Mouse (Mus musculus): ENCODE results near the gene Mrps11. TPM values are rescaled to one million over a fixed set of nuclear protein-coding genes. Genes with fewer than 3 reads are reported as not detected.

Mrps11 gene
- polyA plus RNA-seq, 1 experiment from 2014 or later: 40.6 TPM

GRCm38 (mm10) chr7:78767929-78768531 lies 14.9 kb upstream of the Mrps11 start:
- H3K9ac ChIP-seq (ENCODE audit: low read depth, low read length): no peak overlapping the region
- H3K4me3 ChIP-seq (ENCODE audit: low read depth, low read length): no peak overlapping the region
- H3K36me3 ChIP-seq (ENCODE audit: control insufficient read depth, insufficient read depth): peaks cover under 1% of the 10 kb centered on the region; the same call in 1 of the 2 replicates
- 0 out of 2 replicates have a peak, but pooled peaks cover 4% of the 10 kb centered on the region for H3K27me3 ChIP-seq (replicated peaks; ENCODE audit: control insufficient read depth, insufficient read depth, low read length)
- no peak overlapping the region for H3K27ac ChIP-seq (ENCODE audit: low read depth, low read length)
- WGBS: 91% methylated on average over 12 of the region's 12 CpGs
- H3K4me1 ChIP-seq (replicated peaks; ENCODE audit: control insufficient read depth, insufficient read depth, low read length): no peaks in the 10 kb centered on the region
- H3K4me2 ChIP-seq (replicated peaks; ENCODE audit: low read depth): no peak overlapping the region
- no peak for ATAC-seq
- no peaks in the 10 kb centered on the region for H3K9me3 ChIP-seq (ENCODE audit: control insufficient read depth)
- TF ChIP-seq CTCF (IDR thresholded peaks at IDR 0.05; ENCODE audit: low read depth): no peak

DNA sequence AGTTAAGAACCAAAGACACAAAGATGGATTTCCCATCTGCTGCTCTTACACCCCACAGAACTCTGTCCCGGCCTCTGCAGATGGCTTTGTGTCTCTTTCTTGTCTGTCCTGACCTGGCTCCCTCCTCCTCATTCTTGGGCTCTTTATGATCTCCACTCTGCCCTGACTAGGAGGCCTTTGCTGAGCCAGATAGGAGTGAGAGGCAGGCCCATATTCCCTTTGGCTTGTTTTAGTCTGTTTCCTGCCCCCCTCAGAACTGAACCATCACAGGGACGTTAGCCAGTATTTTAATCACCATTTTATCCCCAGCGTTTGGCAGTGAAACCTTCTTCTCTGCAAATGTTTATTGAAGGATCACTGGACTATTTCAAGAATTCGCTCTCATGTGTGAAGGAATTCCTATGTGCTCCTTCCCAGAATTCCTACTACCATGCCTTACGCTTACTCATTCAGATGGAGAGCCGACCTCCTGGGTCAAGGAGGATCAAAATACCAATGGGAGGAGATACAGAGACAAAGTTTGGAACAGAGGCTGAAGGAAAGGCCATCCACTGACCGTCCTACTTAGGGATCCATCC lies 13.8 kb upstream of the Mrps11 start:
- no peak overlapping the region for H3K4me2 ChIP-seq (replicated peaks; ENCODE audit: low read depth)
- ATAC-seq: no peak
- H3K27me3 ChIP-seq (replicated peaks; ENCODE audit: control insufficient read depth, insufficient read depth, low read length): 0 out of 2 replicates have a peak, but pooled peaks cover 4% of the 10 kb centered on the region
- H3K36me3 ChIP-seq (ENCODE audit: control insufficient read depth, insufficient read depth): peaks cover 10% of the 10 kb centered on the region
- no peak overlapping the region for H3K27ac ChIP-seq (ENCODE audit: low read depth, low read length)
- no peak overlapping the region for H3K9ac ChIP-seq (ENCODE audit: low read depth, low read length)
- H3K9me3 ChIP-seq (ENCODE audit: control insufficient read depth): no peaks in the 10 kb centered on the region
- WGBS: 23% methylated on average over 7 of the region's 7 CpGs
- H3K4me3 ChIP-seq (ENCODE audit: low read depth, low read length): no peak overlapping the region
- no peaks in the 10 kb centered on the region for H3K4me1 ChIP-seq (replicated peaks; ENCODE audit: control insufficient read depth, insufficient read depth, low read length)
- TF ChIP-seq CTCF (IDR thresholded peaks at IDR 0.05; ENCODE audit: low read depth): no peak

DNA sequence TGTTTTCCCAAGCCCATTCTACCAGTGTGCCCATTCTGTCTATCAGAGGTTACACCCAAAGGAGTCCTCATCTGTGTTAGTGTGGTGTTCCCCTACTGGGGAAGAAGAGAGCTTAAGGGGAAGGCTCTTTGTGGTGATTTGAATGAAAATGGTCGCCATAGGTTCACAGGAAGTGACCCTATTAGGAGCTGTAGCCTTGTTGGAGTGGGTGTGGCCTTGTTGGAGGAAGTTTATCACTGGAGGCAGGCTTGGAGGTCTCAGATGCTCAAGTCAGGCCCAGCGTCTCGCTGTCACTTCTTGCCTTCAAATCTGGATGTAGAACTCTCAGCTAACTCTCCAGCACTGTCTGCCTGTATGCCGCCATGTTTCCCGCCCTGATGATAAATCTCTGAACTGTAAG lies 12.0 kb upstream of the Mrps11 start:
- Histone ChIP-seq H3K4me1 (replicated peaks; ENCODE audit: control insufficient read depth, insufficient read depth, low read length) (no peaks in the 10 kb centered on the region), H3K27ac (ENCODE audit: low read depth, low read length) (no peak overlapping the region), H3K4me3 (ENCODE audit: low read depth, low read length) (no peak overlapping the region), H3K27me3 (replicated peaks; ENCODE audit: control insufficient read depth, insufficient read depth, low read length) (0 out of 2 replicates have a peak, but pooled peaks cover 4% of the 10 kb centered on the region), H3K36me3 (ENCODE audit: control insufficient read depth, insufficient read depth) (peaks cover 27% of the 10 kb centered on the region), H3K9me3 (ENCODE audit: control insufficient read depth) (no peaks in the 10 kb centered on the region), H3K4me2 (replicated peaks; ENCODE audit: low read depth) (no peak overlapping the region), H3K9ac (ENCODE audit: low read depth, low read length) (no peak overlapping the region)
- ATAC-seq: no peak
- 93% methylated on average over 5 of the region's 5 CpGs for whole genome bisulfite sequencing
- TF ChIP-seq CTCF (IDR thresholded peaks at IDR 0.05; ENCODE audit: low read depth): no peak

- no peak for TF ChIP-seq CTCF (IDR thresholded peaks at IDR 0.05; ENCODE audit: low read depth)
- H3K9ac ChIP-seq (ENCODE audit: low read depth, low read length): no peak overlapping the region
- no peaks in the 10 kb centered on the region for H3K27me3 ChIP-seq (replicated peaks; ENCODE audit: control insufficient read depth, insufficient read depth, low read length)
- 84% methylated on average over 5 of the region's 5 CpGs for WGBS
- no peak for ATAC-seq
- H3K4me2 ChIP-seq (replicated peaks; ENCODE audit: low read depth): no peak overlapping the region
- no peaks in the 10 kb centered on the region for H3K9me3 ChIP-seq (ENCODE audit: control insufficient read depth)
- no peak overlapping the region for H3K4me3 ChIP-seq (ENCODE audit: low read depth, low read length)
- peaks cover 7% of the 10 kb centered on the region; the same call in 1 of the 2 replicates for H3K4me1 ChIP-seq (replicated peaks; ENCODE audit: control insufficient read depth, insufficient read depth, low read length)
- no peak overlapping the region for H3K27ac ChIP-seq (ENCODE audit: low read depth, low read length)
- peaks cover 55% of the 10 kb centered on the region for H3K36me3 ChIP-seq (ENCODE audit: control insufficient read depth, insufficient read depth)
These were observed 4.2 kb upstream of the Mrps11 start for GRCm38 (mm10) chr7:78778741-78779140.

- Histone ChIP-seq H3K4me2 (replicated peaks; ENCODE audit: low read depth) (no peak overlapping the region), H3K36me3 (ENCODE audit: control insufficient read depth, insufficient read depth) (peaks cover 21% of the 10 kb centered on the region), H3K9ac (ENCODE audit: low read depth, low read length) (no peak overlapping the region), H3K27me3 (replicated peaks; ENCODE audit: control insufficient read depth, insufficient read depth, low read length) (no peaks in the 10 kb centered on the region), H3K27ac (ENCODE audit: low read depth, low read length) (no peak overlapping the region), H3K9me3 (ENCODE audit: control insufficient read depth) (no peaks in the 10 kb centered on the region), H3K4me1 (replicated peaks; ENCODE audit: control insufficient read depth, insufficient read depth, low read length) (peaks cover 7% of the 10 kb centered on the region; the same call in 1 of the 2 replicates), H3K4me3 (ENCODE audit: low read depth, low read length) (no peak overlapping the region)
- WGBS: 62% methylated on average over 5 of the region's 5 CpGs
- ATAC-seq: no peak
- TF ChIP-seq CTCF (IDR thresholded peaks at IDR 0.05; ENCODE audit: low read depth): no peak
These were observed 3.0 kb downstream of the Mrps11 start for GRCm38 (mm10) chr7:78785906-78786305.

DNA sequence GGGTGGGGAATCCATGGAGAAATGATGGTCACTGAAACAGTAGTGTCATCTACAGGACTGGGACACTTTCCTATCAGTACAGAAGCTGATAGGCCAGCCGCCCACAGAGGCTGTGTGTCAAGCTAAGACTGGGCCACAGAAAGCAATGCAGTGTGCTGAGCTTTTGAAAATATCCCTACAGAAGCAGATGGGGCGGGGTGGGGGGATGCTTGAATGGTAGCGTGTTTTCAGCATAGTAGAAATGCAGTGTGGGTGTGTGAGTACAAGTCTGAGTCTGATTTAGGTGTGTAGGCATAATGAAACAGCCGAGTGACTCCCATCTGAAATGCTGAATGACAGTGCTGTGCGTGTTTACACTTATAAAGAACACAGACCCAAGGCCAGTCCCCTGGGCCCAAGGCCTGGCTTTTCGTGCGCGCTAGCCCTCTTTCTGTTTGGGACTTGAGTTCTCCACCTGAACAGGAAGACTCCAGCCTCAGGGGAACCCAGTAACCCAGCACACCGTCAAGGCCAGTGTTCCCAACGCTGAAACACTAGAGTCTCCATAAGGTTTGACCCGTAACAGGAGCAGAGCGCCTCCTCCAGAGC lies 5.0 kb downstream of the Mrps11 start:
- Histone ChIP-seq H3K36me3 (ENCODE audit: control insufficient read depth, insufficient read depth) (peaks cover 27% of the 10 kb centered on the region), H3K27ac (ENCODE audit: low read depth, low read length) (no peak overlapping the region), H3K9me3 (ENCODE audit: control insufficient read depth) (no peaks in the 10 kb centered on the region), H3K4me2 (replicated peaks; ENCODE audit: low read depth) (no peak overlapping the region), H3K4me3 (ENCODE audit: low read depth, low read length) (no peak overlapping the region), H3K4me1 (replicated peaks; ENCODE audit: control insufficient read depth, insufficient read depth, low read length) (no peaks in the 10 kb centered on the region), H3K27me3 (replicated peaks; ENCODE audit: control insufficient read depth, insufficient read depth, low read length) (no peaks in the 10 kb centered on the region), H3K9ac (ENCODE audit: low read depth, low read length) (no peak overlapping the region)
- no peak for TF ChIP-seq CTCF (IDR thresholded peaks at IDR 0.05; ENCODE audit: low read depth)
- 90% methylated on average over 12 of the region's 12 CpGs for WGBS
- no peak for ATAC-seq
